Mouse (Mus musculus) ZHBTc4 (cell line): ENCODE data around the gene Etnppl.

Source experiments
- DNase-seq: peaks from one replicate; pipeline ENCODE4 v3.0.0-alpha.2; 2011; ENCODE audit warnings: low read depth, low spot score

Gene Etnppl

GRCm38 (mm10) chr3:130677671-130678460 lies 60.6 kb downstream of the Etnppl start:
- no peak for DNase-seq

GRCm38 (mm10) chr3:130681226-130681625 lies 64.0 kb downstream of the Etnppl start:
- DNase-seq = no peak

- DNase-seq = no peak
Observed at GRCm38 (mm10) chr3:130682183-130682582, 64.9 kb downstream of the Etnppl start.

- no peak for DNase-seq
Observed at GRCm38 (mm10) chr3:130683836-130684235, 66.6 kb downstream of the Etnppl start.

- DNase-seq = no peak
Observed at GRCm38 (mm10) chr3:130684276-130685013, 67.2 kb downstream of the Etnppl start.

- no peak for DNase-seq
Observed at GRCm38 (mm10) chr3:130685014-130685366, 67.7 kb downstream of the Etnppl start.

GRCm38 (mm10) chr3:130687051-130687450 lies 69.8 kb downstream of the Etnppl start:
- DNase-seq = no peak
